Mouse (Mus musculus) brain, embryonic 14.5 days (tissue): ENCODE measurements at regions not wholly inside any gene's neighbourhood (a gene's known extent, or its start where the extent isn't known, plus 50 kb on each side); places are given as distances from the start of the nearest gene placed in this dataset.
A peak's percentile ranks its signal among the peaks of the same experiment; 100 is the strongest.

Source experiments
- DNase-seq: peaks from one replicate; pipeline ENCODE4 v3.0.0-alpha.2; 2011; ENCODE audit warnings: low read depth
- CTCF ChIP-seq: fragments of 200-500 bp; IDR thresholded peaks from 2 replicates; pipeline ENCODE4 v1.5.1; 2012; ENCODE audit warnings: inconsistent platforms, mild to moderate bottlenecking, moderate library complexity, borderline replicate concordance; ENCODE audit not compliant: insufficient read depth, insufficient read length; ENCODE audit errors: extremely low read depth
- POLR2A ChIP-seq: fragments of 200-500 bp; IDR thresholded peaks from 2 replicates; pipeline ENCODE4 v1.6.1; 2012; ENCODE audit warnings: mild to moderate bottlenecking, inconsistent platforms, borderline replicate concordance; ENCODE audit not compliant: poor library complexity, insufficient read depth, insufficient read length, severe bottlenecking; ENCODE audit errors: extremely low read depth

GRCm38 (mm10) chr15:87383551-87384265 lies 160.4 kb upstream of the Fam19a5 start:
- DNase-seq: peak; percentile 55
- TF ChIP-seq CTCF (no peak), POLR2A (no peak)

GRCm38 (mm10) chr15:87384279-87385066 lies 159.6 kb upstream of the Fam19a5 start:
- peak; percentile 75 for DNase-seq
- no peak for TF ChIP-seq CTCF
- TF ChIP-seq POLR2A: no peak

- peak; percentile 53 for DNase-seq
- no peak for TF ChIP-seq POLR2A
- no peak for TF ChIP-seq CTCF
Measured at GRCm38 (mm10) chr15:87386513-87386983, 157.6 kb upstream of the Fam19a5 start.

- TF ChIP-seq CTCF: no peak
- no peak for TF ChIP-seq POLR2A
- peak; percentile 35 for DNase-seq
Measured at GRCm38 (mm10) chr15:87391395-87391794, 152.7 kb upstream of the Fam19a5 start.

GRCm38 (mm10) chr15:87398396-87398795 lies 145.7 kb upstream of the Fam19a5 start:
- no peak for DNase-seq
- TF ChIP-seq POLR2A: no peak
- no peak for TF ChIP-seq CTCF

GRCm38 (mm10) chr15:87405689-87406088 lies 138.4 kb upstream of the Fam19a5 start:
- no peak for TF ChIP-seq POLR2A
- TF ChIP-seq CTCF: no peak

GRCm38 (mm10) chr15:87411978-87412377 lies 132.1 kb upstream of the Fam19a5 start:
- TF ChIP-seq CTCF (no peak), POLR2A (no peak)
- peak; percentile 42 for DNase-seq

More at GRCm38 (mm10) chr15:87405689-87406088, 138.4 kb upstream of the Fam19a5 start:
- no peak for DNase-seq

GRCm38 (mm10) chr15:87415996-87416395 lies 128.1 kb upstream of the Fam19a5 start:
- TF ChIP-seq POLR2A (no peak), CTCF (no peak)
- no peak for DNase-seq

- DNase-seq: no peak
- TF ChIP-seq CTCF (no peak), POLR2A (no peak)
Measured at GRCm38 (mm10) chr15:87421743-87422142, 122.4 kb upstream of the Fam19a5 start.

GRCm38 (mm10) chr15:87433306-87433705 lies 110.8 kb upstream of the Fam19a5 start:
- no peak for TF ChIP-seq POLR2A
- TF ChIP-seq CTCF: no peak
- no peak for DNase-seq

GRCm38 (mm10) chr15:87433901-87434300 lies 110.2 kb upstream of the Fam19a5 start:
- no peak for DNase-seq
- TF ChIP-seq CTCF (no peak), POLR2A (no peak)
